Mouse (Mus musculus) frontal cortex, postnatal 14 days (tissue): ENCODE data around the gene Lrfn4.

Experiments
- DNase-seq, 2 experiments: peaks; one replicate each; pipeline ENCODE4 v3.0.0; 2022; ENCODE audit warnings: low spot score in 2 of 2

Lrfn4 gene

DNA sequence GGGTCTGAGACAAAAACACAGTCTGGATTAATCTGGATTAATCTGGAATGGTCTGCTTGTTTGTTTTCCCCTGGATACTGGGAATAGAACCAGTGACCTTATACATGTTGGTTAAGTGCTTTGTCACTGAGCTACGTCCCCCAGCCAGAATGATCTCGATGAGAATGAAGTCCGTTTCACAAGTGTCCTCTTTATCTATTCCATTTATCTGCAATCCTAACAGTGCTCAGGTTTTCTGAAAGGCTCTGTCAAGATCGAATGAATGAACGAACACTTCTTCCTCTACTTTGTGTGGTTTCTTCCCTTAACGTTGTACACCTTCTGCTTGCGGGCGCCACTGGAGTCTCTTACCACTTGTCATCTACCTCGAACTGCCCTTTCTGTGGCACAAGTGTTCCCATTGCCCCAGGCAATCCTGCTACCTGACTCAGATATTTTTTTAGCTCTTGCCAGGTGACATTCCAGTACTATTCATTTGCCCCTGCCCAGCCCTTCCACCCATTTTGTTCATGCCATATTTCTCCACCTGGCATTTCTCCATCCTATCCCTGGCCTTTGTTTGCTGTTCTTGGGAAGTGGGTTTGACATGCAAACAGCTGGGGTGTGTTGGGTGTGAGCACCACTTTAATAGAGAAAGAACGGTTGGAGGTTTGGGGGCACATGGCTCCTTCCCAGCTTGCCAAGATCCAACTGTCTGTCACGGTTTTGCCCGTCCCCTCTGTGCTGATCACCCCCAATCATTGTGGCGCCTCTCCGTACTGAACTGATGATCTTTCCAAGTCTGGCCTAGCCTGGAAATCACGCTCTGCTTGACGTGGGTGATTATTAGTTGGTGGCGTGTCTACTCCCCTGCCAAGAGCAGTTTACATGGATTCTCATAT lies 45.9 kb downstream of the Lrfn4 start:
- no peak for DNase-seq

DNA sequence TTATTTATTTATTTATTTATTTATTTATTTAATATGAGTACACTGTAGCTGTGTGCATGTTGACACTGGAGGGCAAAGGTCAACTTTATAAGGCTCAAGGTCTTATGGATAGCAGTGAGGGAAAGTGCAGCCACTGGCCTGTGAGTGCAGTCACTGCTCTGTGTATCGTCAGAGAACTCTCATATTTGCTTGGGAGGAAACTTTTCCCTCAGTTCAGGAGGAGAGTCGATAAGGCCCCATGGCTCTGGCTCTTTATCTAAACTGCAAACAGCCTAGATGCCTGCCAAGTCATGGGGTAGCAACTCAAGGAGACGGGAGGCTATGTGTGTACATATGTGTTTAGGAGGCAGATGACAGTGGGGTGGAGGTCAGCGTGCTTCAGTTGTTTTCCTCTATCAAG lies 46.6 kb downstream of the Lrfn4 start:
- no peak for DNase-seq

GRCm38 (mm10) chr19:4567665-4568064 lies 47.8 kb downstream of the Lrfn4 start:
- no peak for DNase-seq

DNA sequence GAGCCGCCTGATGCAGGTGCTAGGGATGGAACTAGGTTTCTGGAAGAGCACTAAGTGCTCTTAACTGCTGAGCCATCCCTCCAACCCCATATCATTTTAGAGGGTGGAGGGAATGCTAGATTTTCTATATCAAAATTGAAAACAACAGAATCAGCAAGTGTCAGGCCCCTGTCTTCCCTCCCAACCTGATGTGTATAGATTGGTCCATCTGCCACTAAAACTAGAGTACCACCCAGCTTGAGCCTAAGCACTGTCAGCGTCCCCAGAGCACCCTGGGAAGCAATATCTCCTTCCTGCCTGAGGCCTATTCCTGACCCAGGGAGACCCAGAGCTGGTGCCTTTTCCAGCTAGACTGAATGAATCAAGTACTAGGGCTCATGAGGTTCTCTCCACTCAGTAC lies 48.6 kb downstream of the Lrfn4 start:
- DNase-seq, result no peak

DNA sequence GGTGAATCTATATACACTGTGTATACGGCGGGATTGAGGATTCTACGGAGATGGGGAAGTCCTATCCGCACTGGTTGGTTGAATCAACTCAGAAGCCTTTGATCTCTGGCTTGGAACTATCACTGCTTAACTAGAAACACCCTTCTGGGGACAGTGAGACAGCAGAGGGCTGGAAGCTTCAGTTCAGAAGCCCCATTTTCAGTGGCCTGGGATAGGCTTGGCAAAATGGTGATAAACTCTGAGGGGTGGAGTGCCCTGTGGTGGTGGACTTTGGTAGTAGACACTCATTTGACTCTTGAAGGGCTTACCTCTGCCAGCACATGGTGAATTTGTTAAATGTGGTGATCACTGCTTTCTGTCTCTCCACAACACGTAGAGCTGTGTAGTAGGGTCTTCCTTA lies 49.8 kb downstream of the Lrfn4 start:
- no peak for DNase-seq
